Mouse (Mus musculus): ENCODE data around the gene Ankrd52.

Ankrd52 gene

DNA sequence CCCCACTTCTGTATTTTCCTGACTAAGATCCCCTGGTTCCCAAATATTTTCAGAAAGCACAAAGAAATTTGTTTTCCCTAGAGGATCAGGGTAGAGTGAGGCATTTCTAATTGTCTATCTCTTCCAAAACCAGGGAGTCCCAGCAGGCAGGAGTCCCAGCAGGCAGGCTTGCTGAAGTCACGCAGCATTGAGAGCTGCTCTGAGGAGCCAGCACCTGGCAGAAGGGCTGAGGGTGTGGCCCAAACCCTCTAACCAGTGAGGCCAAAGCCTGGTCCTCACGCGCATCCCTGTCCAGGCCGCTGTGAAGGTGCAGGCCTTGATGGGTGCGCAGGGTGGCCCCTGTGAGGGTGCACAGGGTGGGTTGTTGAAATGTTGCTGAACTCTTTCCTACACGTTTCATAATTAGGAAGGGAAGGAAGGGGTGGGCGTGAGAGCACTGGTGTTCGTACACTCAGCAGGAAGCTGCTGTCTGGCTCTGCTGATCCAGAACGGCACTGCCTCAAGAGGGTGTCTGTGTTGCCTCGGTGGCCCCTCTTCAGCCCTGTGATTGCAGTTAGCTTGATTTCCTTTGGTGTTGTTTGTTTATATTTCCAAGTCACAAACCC, 61.9 kb downstream of the Ankrd52 start:
- DNase-seq (ENCODE audit: low spot score): no peak

DNA sequence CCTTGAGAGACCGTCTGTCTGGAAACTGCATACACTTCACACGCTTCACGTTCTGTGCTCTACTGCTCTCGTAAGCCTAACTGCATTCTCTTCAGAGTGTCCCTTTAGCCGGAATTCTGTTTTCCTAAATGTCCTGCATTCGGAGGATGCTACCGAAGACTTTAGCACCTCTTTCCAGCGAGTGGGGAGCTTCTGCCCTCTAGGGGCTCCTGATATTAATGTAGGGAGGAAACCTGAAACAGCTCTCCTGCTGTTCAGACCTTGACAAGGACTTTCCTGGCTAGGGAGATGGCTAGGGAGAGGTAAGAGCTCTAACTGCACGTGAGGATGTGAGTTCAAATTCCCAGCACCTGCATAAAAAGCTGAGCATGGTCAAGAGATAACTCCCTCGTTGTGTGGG, 63.5 kb downstream of the Ankrd52 start:
- no peak for DNase-seq (ENCODE audit: low spot score)

DNA sequence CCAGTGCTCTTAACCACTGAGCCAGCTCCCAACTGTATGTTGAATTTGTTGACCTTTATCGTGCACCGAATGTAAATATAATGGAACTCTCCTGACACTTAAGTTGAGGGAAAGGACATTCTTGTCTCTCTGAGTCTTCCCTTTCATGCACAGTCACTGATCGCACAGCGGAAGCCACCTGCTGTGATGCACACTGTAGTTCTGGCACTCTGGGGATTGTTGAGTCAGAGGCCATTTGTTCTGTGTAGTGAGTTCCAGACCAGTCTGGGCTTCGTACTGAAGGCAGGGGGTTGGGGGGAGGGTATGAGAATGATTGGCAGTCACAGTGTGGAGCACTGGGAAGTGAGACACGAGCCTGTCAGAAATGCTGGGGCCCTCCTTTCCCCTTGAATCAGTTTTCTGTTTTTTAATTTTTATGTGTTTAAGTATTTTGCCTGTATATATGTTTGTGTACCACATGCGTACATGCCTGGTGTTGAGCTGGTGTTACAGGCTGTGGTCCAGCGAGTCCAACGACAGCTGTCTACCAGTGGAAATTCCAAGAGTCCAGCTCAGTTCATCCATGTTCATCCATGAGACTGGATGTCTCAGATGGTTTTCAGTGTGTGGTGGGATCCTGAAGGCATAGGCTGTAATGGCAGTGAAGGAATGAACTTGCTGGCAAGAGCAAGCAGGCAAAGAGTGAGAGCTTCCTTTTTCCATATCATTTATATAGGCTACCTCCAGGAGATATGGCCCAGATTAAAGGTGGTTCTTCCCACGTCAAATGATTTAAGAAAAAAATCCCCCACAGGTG, 64.6 kb downstream of the Ankrd52 start:
- no peak for DNase-seq (ENCODE audit: low spot score)

DNA sequence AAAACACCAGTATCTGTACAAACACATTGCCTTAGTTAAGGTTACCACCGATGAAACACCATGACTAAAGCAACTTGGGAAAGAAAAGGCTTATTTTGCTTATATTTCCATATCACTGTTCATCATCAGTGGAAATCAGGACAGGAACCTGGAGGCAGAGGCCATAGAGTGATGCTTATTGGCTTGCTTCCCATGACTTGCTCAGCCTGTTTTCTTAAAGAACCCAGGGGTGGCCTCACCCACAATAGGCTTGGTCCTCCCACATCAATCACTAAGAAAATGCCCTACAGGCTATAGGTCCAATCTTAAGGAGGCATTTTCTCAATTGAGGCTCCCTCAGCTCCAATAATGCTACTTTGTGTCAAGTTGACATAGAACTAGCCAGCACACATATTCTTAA, 65.8 kb downstream of the Ankrd52 start:
- DNase-seq (ENCODE audit: low spot score): peak; percentile 17

DNA sequence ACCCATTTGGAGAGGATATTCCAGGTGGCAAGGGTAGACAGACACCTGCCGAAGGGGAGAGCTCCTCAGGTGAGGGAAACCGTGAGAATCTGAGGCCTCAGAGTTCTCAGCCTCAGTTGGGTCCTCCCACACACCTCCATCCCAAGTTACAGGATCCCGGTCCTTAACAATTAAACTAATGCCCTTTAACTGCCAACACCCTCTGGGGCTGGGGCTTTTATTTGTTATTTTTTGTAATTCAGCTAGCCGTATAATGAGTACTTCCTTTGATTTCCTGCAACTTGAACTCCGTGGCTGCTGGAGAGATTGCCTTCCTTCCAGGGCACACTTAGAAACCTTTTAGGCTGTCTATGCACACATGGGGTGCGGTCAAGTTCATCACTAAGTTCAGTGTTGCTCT, 67.4 kb downstream of the Ankrd52 start:
- no peak for DNase-seq (ENCODE audit: low spot score)

DNA sequence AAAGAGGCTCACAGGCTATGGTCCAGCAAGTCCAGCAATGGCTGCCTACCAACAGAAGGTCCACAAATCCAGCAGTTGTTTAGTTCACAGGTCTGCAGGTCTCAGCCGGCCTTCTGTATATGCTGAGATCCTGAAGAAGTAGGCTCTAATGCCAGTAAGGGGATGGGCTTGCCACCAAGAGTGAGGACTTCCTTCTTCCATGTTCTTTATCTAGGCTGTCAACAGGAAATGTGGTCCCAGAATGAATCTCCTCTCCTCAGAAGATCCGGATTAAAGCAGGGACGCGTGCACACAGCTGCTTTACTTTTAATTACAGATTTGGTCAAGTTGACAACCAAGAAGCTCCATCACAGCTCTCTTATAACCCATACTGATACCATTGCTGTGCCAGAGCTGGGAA, 68.5 kb downstream of the Ankrd52 start:
- no peak for DNase-seq (ENCODE audit: low spot score)

DNA sequence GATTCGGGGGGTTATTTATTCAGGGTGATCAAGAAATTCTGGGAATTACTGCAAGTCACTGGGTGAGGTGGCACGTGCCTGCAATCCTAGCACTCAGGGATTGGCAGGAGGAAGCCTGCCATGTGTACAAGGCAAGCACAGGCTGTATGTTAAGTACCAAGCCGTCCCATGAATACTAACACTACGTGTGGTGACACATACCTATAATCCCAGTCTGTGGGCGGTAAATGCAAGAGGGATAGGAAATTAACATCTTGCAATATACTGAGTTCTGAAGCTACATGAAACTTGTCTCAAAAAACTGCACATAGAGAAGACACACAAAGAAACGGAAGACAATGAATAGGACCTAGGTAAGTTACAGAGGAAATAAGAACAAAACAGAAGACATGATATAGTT, 74.1 kb downstream of the Ankrd52 start:
- DNase-seq (ENCODE audit: low spot score): no peak

DNA sequence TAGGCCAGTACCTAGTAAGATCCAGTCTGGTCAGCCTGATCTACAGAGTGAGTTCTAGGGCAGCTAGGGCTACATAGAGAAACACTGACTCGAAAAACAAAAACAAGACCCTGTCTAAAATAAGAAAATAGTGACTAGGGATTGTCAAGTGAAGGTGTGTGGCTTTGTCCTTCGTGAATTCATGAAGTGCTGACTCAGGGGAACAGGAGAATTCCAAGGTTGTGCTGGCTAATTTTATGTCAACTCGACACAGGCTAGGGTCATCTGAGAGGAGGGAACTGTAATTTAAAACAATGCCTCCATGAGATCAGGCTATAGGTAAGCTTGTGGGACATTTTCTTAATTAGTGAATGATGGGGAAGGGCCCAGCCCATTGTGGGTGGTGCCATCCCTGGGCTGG, 77.6 kb downstream of the Ankrd52 start:
- no peak for DNase-seq (ENCODE audit: low spot score)

DNA sequence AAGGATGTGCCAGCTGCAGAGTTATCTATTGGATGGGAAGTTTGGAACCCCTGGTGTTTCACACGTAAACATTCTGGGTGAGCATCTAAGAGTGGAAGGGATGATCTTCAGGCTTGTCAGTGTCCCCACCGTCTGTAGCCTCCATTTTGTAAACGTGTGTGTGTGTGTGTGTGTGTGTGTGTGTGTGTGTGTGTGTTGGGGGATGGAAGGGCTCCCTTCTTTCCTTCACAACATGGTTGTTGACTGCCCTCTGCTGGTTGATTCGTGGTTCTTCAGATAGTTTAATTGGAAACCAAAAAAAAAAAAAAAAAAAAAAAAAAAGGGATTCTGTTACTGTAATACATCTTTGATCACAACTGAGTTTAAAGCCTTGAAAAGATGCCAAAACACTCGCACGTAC, 78.4 kb downstream of the Ankrd52 start:
- peak; percentile 72 for DNase-seq (ENCODE audit: low spot score)

DNA sequence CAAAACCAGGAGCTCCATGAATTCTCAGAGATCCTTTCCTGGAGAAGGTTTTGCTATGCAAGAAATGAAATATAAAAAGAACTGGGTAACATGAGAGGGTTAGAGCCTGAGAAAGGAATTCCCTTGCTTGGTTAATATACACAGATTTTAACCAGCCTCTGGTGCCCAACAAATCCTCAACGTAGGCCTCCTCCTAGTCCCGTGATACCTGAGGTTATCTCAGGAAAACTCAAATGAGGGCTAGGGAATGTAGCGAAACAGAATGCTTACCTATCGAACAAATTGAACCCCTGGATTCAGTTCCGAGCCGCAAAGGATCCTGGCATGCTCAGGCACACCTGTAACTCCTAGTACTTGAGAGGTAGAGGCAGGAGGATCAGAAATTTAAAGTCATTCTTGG, 80.8 kb downstream of the Ankrd52 start:
- DNase-seq (ENCODE audit: low spot score): no peak
